Mouse (Mus musculus): ENCODE results near the gene Cnih3. TPM values are rescaled to one million over a fixed set of nuclear protein-coding genes. Genes with fewer than 3 reads are reported as not detected.

The Cnih3 gene
- polyA plus RNA-seq, 1 experiment, result not detected

DNA sequence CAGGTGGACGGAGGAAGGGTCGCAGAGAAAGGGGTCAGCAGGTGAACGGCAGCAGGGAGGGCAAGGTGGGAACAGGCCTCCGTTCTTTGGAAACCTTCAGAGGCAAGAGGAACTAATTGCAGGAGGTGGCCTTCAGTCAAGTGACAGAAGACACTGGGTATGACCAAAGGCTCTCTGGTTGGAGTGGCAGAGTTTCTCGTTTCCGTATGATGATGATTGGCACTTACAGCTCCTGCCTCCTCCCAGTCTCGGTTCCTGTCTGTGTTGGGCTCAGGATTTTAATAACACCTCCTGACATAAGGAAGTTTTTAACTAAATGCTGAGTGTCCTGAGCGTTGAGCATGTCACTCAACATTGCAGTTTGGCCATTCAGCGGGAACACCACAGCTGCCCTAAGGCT, 57.3 kb downstream of the Cnih3 start:
- no peaks in the 10 kb centered on the region for H3K36me3 ChIP-seq (ENCODE audit: control insufficient read depth, insufficient read depth, low read length)
- no peaks in the 10 kb centered on the region for H3K27me3 ChIP-seq (ENCODE audit: control insufficient read depth, insufficient read depth, low read length)
- H3K4me3 ChIP-seq (ENCODE audit: extremely low read depth, insufficient read depth, insufficient read length), result no peak overlapping the region
- 80% methylated on average over 9 of the region's 9 CpGs for WGBS
- no peak overlapping the region for H3K27ac ChIP-seq (ENCODE audit: insufficient read depth, low read length)
- TF ChIP-seq POLR2A (IDR thresholded peaks at IDR 0.05; ENCODE audit: low read depth, low read length), result no peak
- H3K4me1 ChIP-seq (ENCODE audit: control insufficient read depth, insufficient read depth, insufficient read length), result no peaks in the 10 kb centered on the region
- DNase-seq (ENCODE audit: low read depth in 1 of 2, low spot score in 2 of 2), result no peak

DNA sequence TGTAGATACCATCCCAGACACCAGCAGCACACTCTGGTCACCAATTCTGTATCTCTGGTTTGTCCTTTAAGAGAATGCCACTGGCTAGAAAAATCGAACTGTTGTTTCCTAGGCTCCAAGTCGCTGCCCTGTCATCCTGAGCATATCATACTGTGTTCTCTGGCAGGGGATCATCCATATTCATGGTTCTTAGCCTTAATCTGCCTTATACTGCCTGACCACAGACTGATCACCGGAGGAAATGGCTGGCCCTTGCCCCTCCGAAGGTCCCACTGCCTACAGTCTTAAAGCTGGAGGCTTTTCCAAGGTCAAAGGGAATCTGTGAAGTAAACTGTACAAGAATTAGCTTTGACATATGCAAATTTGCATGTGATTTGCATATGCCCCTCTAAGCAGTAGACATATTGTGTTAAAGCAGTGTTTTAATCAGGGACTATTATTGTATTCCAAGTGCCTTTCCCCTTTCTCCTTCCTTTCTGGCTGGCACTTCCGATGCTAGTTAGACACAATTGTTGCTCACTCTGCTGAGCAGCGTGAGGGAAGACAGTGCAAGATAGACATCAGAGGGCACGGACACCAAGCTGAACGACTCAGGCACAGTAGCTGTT, 58.3 kb downstream of the Cnih3 start:
- WGBS, result 79% methylated on average over 8 of the region's 8 CpGs
- H3K36me3 ChIP-seq (ENCODE audit: control insufficient read depth, insufficient read depth, low read length), result no peaks in the 10 kb centered on the region
- H3K4me1 ChIP-seq (ENCODE audit: control insufficient read depth, insufficient read depth, insufficient read length), result no peaks in the 10 kb centered on the region
- no peak overlapping the region for H3K27ac ChIP-seq (ENCODE audit: insufficient read depth, low read length)
- TF ChIP-seq POLR2A (IDR thresholded peaks at IDR 0.05; ENCODE audit: low read depth, low read length) (no peak), CTCF (IDR thresholded peaks at IDR 0.05; ENCODE audit: extremely low read depth, insufficient read depth, insufficient read length, insufficient replicate concordance) (no peak)
- no peak overlapping the region for H3K4me3 ChIP-seq (ENCODE audit: extremely low read depth, insufficient read depth, insufficient read length)
- no peaks in the 10 kb centered on the region for H3K27me3 ChIP-seq (ENCODE audit: control insufficient read depth, insufficient read depth, low read length)
- no peak for DNase-seq (ENCODE audit: low read depth in 1 of 2, low spot score in 2 of 2)

DNA sequence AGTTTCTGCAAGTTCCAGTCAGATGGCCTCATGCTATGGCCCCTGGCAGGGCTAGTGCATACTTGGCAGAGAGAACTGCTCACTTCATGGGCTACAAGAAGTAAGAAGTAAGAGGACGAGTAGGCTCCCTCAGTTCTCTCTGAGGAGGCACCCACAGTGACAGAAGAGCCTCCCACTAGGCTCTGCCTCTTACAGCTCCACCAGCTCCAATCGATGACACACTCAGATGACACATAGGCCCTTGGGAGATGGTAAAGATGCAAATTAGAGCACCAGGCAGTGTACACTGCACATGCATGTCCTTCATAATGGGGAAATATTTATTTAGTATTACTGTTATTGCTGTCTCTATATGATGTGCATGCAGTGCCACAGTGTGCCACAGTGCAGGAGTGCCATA, 62.6 kb downstream of the Cnih3 start:
- no peak overlapping the region for H3K4me3 ChIP-seq (ENCODE audit: extremely low read depth, insufficient read depth, insufficient read length)
- H3K4me1 ChIP-seq (ENCODE audit: control insufficient read depth, insufficient read depth, insufficient read length), result no peaks in the 10 kb centered on the region
- no peaks in the 10 kb centered on the region for H3K36me3 ChIP-seq (ENCODE audit: control insufficient read depth, insufficient read depth, low read length)
- WGBS, result 78% methylated on average over 2 of the region's 2 CpGs
- TF ChIP-seq POLR2A (IDR thresholded peaks at IDR 0.05; ENCODE audit: low read depth, low read length) (no peak), CTCF (IDR thresholded peaks at IDR 0.05; ENCODE audit: extremely low read depth, insufficient read depth, insufficient read length, insufficient replicate concordance) (no peak)
- no peak overlapping the region for H3K27ac ChIP-seq (ENCODE audit: insufficient read depth, low read length)
- no peak for DNase-seq (ENCODE audit: low read depth in 1 of 2, low spot score in 2 of 2)
- no peaks in the 10 kb centered on the region for H3K27me3 ChIP-seq (ENCODE audit: control insufficient read depth, insufficient read depth, low read length)

DNA sequence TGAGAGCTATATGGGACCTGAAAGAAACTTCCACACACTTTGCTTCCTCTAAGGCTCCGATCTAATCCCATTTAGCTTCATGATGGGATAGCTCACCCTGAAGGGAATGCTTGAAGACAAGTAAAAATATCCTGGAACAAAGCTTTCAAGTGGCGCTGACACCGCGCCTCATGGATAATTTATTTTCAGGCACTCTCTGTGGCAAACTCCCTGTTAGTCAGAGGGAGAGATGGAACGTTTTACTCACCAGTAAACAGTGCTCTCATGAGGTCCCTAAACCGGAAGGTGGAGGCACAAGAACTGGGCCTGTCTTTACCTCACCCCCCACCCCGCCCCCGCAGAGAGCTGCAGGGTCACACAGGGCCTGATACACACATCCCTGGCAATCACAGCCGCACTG, 64.4 kb downstream of the Cnih3 start:
- Histone ChIP-seq H3K27me3 (ENCODE audit: control insufficient read depth, insufficient read depth, low read length) (no peaks in the 10 kb centered on the region), H3K36me3 (ENCODE audit: control insufficient read depth, insufficient read depth, low read length) (no peaks in the 10 kb centered on the region), H3K27ac (ENCODE audit: insufficient read depth, low read length) (no peak overlapping the region), H3K4me1 (ENCODE audit: control insufficient read depth, insufficient read depth, insufficient read length) (no peaks in the 10 kb centered on the region), H3K4me3 (ENCODE audit: extremely low read depth, insufficient read depth, insufficient read length) (no peak overlapping the region)
- 86% methylated on average over 9 of the region's 9 CpGs for WGBS
- no peak for TF ChIP-seq POLR2A (IDR thresholded peaks at IDR 0.05; ENCODE audit: low read depth, low read length)
- TF ChIP-seq CTCF (IDR thresholded peaks at IDR 0.05; ENCODE audit: extremely low read depth, insufficient read depth, insufficient read length, insufficient replicate concordance), result no peak
- no peak for DNase-seq (ENCODE audit: low read depth in 1 of 2, low spot score in 2 of 2)

DNA sequence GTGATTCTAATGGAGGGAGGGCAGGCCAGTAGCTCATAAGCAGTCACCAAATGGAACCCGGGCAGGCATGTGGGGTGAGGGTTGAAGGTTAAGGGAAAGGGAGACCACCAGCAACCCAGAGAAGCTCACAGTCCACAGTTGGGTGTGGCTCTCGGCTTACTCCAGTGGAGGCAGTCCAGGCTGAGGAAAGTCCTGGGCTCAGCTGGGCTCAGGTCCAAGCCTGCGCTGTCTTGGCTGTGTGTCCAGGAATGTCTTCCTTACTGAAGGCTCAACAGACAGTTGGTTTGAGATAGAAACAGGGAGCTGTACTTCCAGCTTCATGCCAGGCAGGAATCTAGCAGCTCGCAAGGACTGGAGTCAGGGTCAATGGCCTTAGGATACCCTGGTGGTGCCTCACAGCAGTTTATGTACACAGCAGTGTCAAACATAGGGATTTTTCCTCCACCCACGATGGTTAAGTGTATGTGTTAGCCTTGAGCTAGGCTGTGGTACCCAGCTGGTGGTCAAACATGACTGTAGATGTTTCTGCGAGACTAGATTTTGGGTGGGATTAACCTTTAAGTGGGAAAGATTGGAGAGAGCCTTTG, 65.6 kb downstream of the Cnih3 start:
- Histone ChIP-seq H3K4me3 (ENCODE audit: extremely low read depth, insufficient read depth, insufficient read length) (no peak overlapping the region), H3K4me1 (ENCODE audit: control insufficient read depth, insufficient read depth, insufficient read length) (no peaks in the 10 kb centered on the region), H3K36me3 (ENCODE audit: control insufficient read depth, insufficient read depth, low read length) (no peaks in the 10 kb centered on the region), H3K27ac (ENCODE audit: insufficient read depth, low read length) (no peak overlapping the region), H3K27me3 (ENCODE audit: control insufficient read depth, insufficient read depth, low read length) (no peaks in the 10 kb centered on the region)
- DNase-seq (ENCODE audit: low read depth in 1 of 2, low spot score in 2 of 2), result no peak
- TF ChIP-seq POLR2A (IDR thresholded peaks at IDR 0.05; ENCODE audit: low read depth, low read length) (no peak), CTCF (IDR thresholded peaks at IDR 0.05; ENCODE audit: extremely low read depth, insufficient read depth, insufficient read length, insufficient replicate concordance) (no peak)
- 86% methylated on average over 6 of the region's 6 CpGs for WGBS

DNA sequence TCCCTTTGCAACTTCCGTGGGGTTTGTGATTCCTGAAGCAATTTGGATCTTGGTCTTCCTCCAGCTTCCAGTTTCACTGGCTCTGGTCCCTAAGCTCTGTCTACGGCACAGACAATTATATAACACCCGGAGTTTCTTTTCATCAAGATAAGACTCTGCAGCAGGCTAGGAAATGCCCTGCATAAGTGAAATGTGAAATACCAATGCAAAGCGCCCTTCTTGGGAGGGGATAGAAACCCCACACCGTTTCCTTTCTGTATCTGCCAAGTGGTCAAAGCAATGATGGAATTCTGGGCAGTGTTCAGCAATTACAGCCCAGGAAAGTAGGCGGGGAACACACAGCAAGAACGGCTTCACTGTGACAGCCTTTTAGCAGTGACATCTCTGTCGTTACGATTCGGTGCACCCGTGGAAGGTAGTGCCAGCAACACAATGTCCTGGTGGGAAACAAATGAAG, 67.7 kb downstream of the Cnih3 start:
- no peak overlapping the region for H3K27ac ChIP-seq (ENCODE audit: insufficient read depth, low read length)
- no peak for DNase-seq (ENCODE audit: low read depth in 1 of 2, low spot score in 2 of 2)
- no peaks in the 10 kb centered on the region for H3K4me1 ChIP-seq (ENCODE audit: control insufficient read depth, insufficient read depth, insufficient read length)
- TF ChIP-seq CTCF (IDR thresholded peaks at IDR 0.05; ENCODE audit: extremely low read depth, insufficient read depth, insufficient read length, insufficient replicate concordance) (no peak), POLR2A (IDR thresholded peaks at IDR 0.05; ENCODE audit: low read depth, low read length) (no peak)
- H3K36me3 ChIP-seq (ENCODE audit: control insufficient read depth, insufficient read depth, low read length), result no peaks in the 10 kb centered on the region
- 71% methylated on average over 11 of the region's 11 CpGs for WGBS
- no peak overlapping the region for H3K4me3 ChIP-seq (ENCODE audit: extremely low read depth, insufficient read depth, insufficient read length)
- no peaks in the 10 kb centered on the region for H3K27me3 ChIP-seq (ENCODE audit: control insufficient read depth, insufficient read depth, low read length)

DNA sequence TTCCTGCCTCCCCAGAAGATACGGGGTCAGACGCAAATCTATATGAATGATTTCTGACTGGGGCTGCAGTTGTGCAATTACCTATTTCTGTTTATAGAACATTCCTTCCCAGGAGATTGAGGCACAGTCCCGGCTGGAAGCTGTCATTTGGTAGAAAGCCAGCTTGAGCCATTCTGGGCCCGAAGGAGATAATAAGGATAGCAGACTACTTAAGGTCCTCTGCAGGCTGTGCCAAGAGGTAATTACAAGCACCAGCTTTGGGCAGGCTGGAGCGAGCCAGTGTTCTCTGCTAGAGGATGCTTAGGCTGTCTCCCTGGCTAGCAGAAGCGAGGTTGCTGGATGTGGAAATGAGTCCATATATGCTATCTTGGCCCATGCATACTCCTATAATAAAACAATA, 70.4 kb downstream of the Cnih3 start:
- no peak for DNase-seq (ENCODE audit: low read depth in 1 of 2, low spot score in 2 of 2)
- Histone ChIP-seq H3K4me3 (ENCODE audit: extremely low read depth, insufficient read depth, insufficient read length) (no peak overlapping the region), H3K36me3 (ENCODE audit: control insufficient read depth, insufficient read depth, low read length) (no peaks in the 10 kb centered on the region), H3K4me1 (ENCODE audit: control insufficient read depth, insufficient read depth, insufficient read length) (no peaks in the 10 kb centered on the region), H3K27me3 (ENCODE audit: control insufficient read depth, insufficient read depth, low read length) (no peaks in the 10 kb centered on the region), H3K27ac (ENCODE audit: insufficient read depth, low read length) (no peak overlapping the region)
- 86% methylated on average over 6 of the region's 6 CpGs for WGBS
- no peak for TF ChIP-seq CTCF (IDR thresholded peaks at IDR 0.05; ENCODE audit: extremely low read depth, insufficient read depth, insufficient read length, insufficient replicate concordance)
- TF ChIP-seq POLR2A (IDR thresholded peaks at IDR 0.05; ENCODE audit: low read depth, low read length), result no peak
